Mouse (Mus musculus) forebrain, embryonic 11.5 days (tissue): Measurements from ENCODE around the gene Cib2. TPM values are rescaled to one million over a fixed set of nuclear protein-coding genes. Genes with fewer than 3 reads are reported as not detected.
"Not testable (repeated sequence)": the region's sequence is repeated elsewhere in the genome, so short reads cannot be mapped to it uniquely, and the experiment has no call there.

ENCODE experiments used
- ATAC-seq: fragments of 200-750 bp; cut with Nextera tagmentation; replicated peaks from 2 replicates; pipeline ENCODE4 v1.8.0; 2017; ENCODE audit warnings: moderate TSS enrichment; ENCODE audit not compliant: low FRiP score
- DNase-seq: peaks from one replicate; pipeline ENCODE4 v3.0.0-alpha.2; 2017; ENCODE audit warnings: low spot score
- H3K27ac ChIP-seq: fragments of 300-500 bp; sonication (generic); 2 replicates; pipeline ENCODE4 v1.5.1; 2014; ENCODE audit warnings: low read depth, low read length
- H3K27me3 ChIP-seq: fragments of 300-500 bp; sonication (generic); 2 replicates; pipeline ENCODE4 v1.6.1; 2014; ENCODE audit warnings: mild to moderate bottlenecking, low read length, mixed read lengths; ENCODE audit not compliant: control insufficient read depth, insufficient read depth
- H3K36me3 ChIP-seq: fragments of 300-500 bp; sonication (generic); 2 replicates; pipeline ENCODE4 v1.6.1; 2014; ENCODE audit warnings: mild to moderate bottlenecking, low read length, moderate library complexity, mixed read lengths; ENCODE audit not compliant: control insufficient read depth, insufficient read depth
- H3K4me1 ChIP-seq: fragments of 300-500 bp; sonication (generic); replicated peaks from 2 replicates; pipeline ENCODE4 v1.6.1; 2014; ENCODE audit warnings: low read length, mixed read lengths; ENCODE audit not compliant: control insufficient read depth, insufficient read depth
- H3K4me2 ChIP-seq: fragments of 300-500 bp; sonication (generic); 2 replicates; pipeline ENCODE4 v1.6.1; 2014; ENCODE audit warnings: low read depth, mild to moderate bottlenecking, low read length, moderate library complexity, mixed read lengths; ENCODE audit not compliant: severe bottlenecking
- H3K4me3 ChIP-seq: fragments of 300-500 bp; sonication (generic); 2 replicates; pipeline ENCODE4 v1.5.1; 2014; ENCODE audit warnings: low read depth, low read length
- H3K9ac ChIP-seq: fragments of 300-500 bp; sonication (generic); 2 replicates; pipeline ENCODE4 v1.6.1; 2014; ENCODE audit warnings: low read length
- H3K9me3 ChIP-seq: fragments of 300-500 bp; sonication (generic); 2 replicates; pipeline ENCODE4 v1.6.1; 2016; ENCODE audit warnings: low read length, mixed read lengths; ENCODE audit not compliant: control insufficient read depth
- WGBS: fragments of 180-500 bp; shearing (Covaris S2); extraction: QIAGEN DNeasy Blood & Tissue Kit; methylation state at CpG from one replicate; pipeline ENCODE4 v1.1.7; 2014; 5-methylcytosine and 5-hydroxymethylcytosine counted together
- polyA plus RNA-seq: library from polyadenylated mRNA; unstranded; fragments of >200 nt; fragmentation: Nextera tagmentation; extraction: Ambion mirVana; gene quantifications from 2 replicates; pipeline ENCODE4 v1.2.1, GENCODE M21; 2014

Cib2 gene
- polyA plus RNA-seq, 1 experiment from 2014 or later, result 15.9 TPM

DNA sequence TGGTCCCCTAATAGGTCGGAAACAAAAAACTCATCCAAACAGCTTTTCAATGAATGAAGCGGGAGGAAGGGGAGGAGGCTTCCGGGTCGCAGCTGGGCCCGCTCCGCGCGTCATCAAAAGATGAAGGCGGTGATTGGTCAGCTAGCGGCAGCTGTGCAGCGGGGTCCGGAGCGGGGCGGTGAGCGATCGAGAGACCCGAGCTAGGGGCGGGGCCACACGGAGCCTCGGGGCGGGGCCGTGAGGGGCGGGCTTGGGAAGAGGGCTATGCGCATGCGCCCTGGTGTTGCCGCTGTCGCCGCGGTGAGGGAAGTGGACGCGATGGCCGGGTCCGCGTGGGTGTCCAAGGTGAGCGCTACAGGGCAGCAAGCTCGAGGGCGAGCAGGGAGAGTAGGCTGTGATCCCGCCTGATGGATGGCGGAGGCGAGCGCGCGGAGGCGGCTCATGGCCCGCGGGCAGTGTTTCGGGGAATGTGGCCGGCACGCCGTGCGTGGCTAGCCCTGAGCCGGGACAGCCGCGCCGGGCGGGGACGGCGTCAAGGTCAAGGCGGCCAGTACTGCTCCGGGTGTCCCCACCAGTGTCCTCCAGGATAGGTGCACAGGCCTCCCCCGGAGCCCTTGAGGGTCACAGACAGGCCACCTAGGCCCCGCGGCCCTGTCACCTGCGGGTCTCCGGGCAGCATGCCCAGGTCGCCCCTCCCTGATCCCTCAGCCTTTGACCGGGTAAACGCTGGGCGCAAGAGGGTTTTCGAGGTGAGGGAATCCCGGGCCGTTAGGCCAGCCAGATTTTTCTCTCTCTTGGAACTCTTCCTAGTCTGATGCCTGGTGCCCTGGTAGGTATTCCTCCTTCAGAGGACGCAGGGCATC, 26.4 kb upstream of the Cib2 start, which contains the start of gene Idh3a:
Idh3a (plus strand) TSS at position 136 of the 863 bp plus-strand sequence.
- Histone ChIP-seq H3K4me3 (peak within 1 kb of the TSS; percentile 69), H3K9ac (peak within 1 kb of the TSS; percentile 80), H3K27ac (no peak within 1 kb of the TSS), H3K27me3 (no peaks in the 10 kb centered on the region), H3K36me3 (no peaks in the 10 kb centered on the region), H3K9me3 (no peaks in the 10 kb centered on the region), H3K4me2 (peak within 1 kb of the TSS; percentile 90), H3K4me1 (peaks cover 8% of the 10 kb centered on the region)
- DNase-seq (peak; percentile 100), ATAC-seq (peak; percentile 99)
- WGBS, result under 1% methylated on average over 72 of the region's 73 CpGs

DNA sequence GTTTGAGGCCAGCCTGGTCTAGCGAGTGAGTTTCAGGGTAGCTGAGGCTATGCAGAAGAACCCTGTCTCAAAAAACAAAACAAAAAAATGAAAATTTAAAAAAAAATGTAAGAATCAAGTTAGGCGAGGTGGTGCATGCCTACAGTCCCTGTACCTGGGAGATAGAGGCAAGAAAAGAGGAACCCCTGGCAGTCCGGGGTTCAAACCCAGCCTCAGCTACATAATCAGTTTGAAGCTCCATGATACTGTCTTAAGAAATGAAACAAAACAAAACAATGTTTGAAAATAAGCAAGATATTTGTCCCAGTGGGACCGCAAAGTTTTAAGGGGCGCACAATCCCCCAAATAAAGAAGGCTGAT, 25.8 kb upstream of the Cib2 start:
- no peaks in the 10 kb centered on the region for H3K36me3 ChIP-seq

GRCm38 (mm10) chr9:54584127-54584526, 24.1 kb upstream of the Cib2 start:
- not testable (repeated sequence) for H3K36me3 ChIP-seq, DNase-seq, H3K9me3 ChIP-seq, H3K9ac ChIP-seq, H3K27me3 ChIP-seq, H3K4me3 ChIP-seq, H3K4me1 ChIP-seq, ATAC-seq, H3K4me2 ChIP-seq, H3K27ac ChIP-seq
- WGBS, result 86% methylated on average over 2 of the region's 2 CpGs

More for the DNA sequence above, 25.8 kb upstream of the Cib2 start:
- no peaks in the 10 kb centered on the region for H3K27me3 ChIP-seq
- DNase-seq, result no peak
- peak overlapping the region; percentile 90 for H3K4me2 ChIP-seq
- H3K4me3 ChIP-seq, result peak overlapping the region; percentile 69; the same call in 1 of the 2 replicates
- peak; percentile 40; the same call in 1 of the 2 replicates for ATAC-seq
- no peaks in the 10 kb centered on the region for H3K9me3 ChIP-seq
- 28% methylated on average over 5 of the region's 5 CpGs for WGBS
- peak overlapping the region; percentile 45 for H3K9ac ChIP-seq
- peaks cover 8% of the 10 kb centered on the region for H3K4me1 ChIP-seq
- no peak overlapping the region for H3K27ac ChIP-seq

GRCm38 (mm10) chr9:54583712-54584111, 23.7 kb upstream of the Cib2 start:
- DNase-seq (no peak), ATAC-seq (no peak)
- Histone ChIP-seq H3K4me1 (peaks cover 8% of the 10 kb centered on the region), H3K36me3 (no peaks in the 10 kb centered on the region), H3K9ac (no peak overlapping the region), H3K27ac (no peak overlapping the region), H3K9me3 (no peaks in the 10 kb centered on the region), H3K27me3 (no peaks in the 10 kb centered on the region), H3K4me3 (no peak overlapping the region), H3K4me2 (no peak overlapping the region)
- WGBS, result 75% methylated on average over 1 of the region's 1 CpGs

DNA sequence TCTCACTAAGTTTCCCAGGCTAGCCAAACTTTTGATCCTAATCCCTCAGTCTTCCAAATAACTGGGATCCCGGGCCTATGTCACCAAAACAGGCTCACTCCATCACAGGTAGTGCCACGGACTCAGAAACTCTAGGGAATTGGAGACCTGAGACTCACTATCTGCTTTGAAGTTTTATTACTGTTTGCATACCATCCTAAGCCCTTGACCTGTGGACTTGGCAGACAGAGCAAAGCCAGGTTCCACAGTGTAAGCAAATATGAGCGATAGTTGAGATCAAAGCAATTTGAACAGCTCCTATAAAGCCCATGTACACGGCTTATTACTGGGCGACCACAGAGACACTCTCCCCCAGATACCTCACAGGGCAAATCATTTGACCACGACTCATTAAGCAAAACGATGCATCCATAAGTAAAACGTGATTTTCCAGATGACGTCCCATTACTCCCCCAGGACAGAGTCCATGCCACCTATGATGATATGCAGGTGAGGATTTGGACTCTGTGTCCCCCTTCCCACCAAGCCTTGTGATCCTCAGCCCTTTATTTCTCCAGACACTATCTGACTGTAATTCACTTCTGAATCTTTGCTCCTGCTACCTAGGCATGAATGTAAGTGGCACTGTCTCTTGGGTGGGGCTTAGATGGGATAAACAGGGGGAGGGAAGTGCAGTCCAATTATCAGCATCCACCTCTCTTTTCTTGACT, 11.3 kb upstream of the Cib2 start:
- WGBS, result 85% methylated on average over 9 of the region's 9 CpGs
- DNase-seq (no peak), ATAC-seq (no peak)
- Histone ChIP-seq H3K4me1 (no peaks in the 10 kb centered on the region), H3K27me3 (no peaks in the 10 kb centered on the region), H3K4me3 (no peak overlapping the region), H3K9ac (no peak overlapping the region), H3K4me2 (no peak overlapping the region), H3K36me3 (no peaks in the 10 kb centered on the region), H3K27ac (no peak overlapping the region), H3K9me3 (no peaks in the 10 kb centered on the region)

DNA sequence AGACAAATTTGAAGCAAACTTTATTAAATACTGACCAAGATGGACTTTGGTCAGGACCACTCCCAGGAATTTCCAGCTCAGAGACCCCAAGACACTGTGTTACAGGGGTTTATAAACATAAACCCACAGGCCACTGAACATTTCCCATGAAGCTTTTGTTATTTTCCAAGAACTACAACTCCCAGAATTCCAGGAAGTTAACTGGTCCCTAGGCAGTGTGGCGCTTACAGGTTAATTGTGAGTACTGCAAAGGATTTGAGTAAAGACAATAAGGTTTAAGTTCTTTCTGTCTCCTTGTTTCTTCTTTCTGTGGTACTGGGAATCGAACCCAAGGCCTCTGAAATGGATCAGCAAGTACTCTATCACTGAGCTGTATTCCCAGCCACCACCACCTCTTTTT, 8.7 kb upstream of the Cib2 start:
- Histone ChIP-seq H3K9ac (no peak overlapping the region), H3K4me3 (no peak overlapping the region), H3K27ac (no peak overlapping the region), H3K4me2 (no peak overlapping the region), H3K27me3 (no peaks in the 10 kb centered on the region), H3K36me3 (no peaks in the 10 kb centered on the region), H3K4me1 (no peaks in the 10 kb centered on the region), H3K9me3 (no peaks in the 10 kb centered on the region)
- DNase-seq (no peak), ATAC-seq (no peak)
- WGBS, result 37% methylated on average over 2 of the region's 2 CpGs

GRCm38 (mm10) chr9:54566958-54567357, 6.9 kb upstream of the Cib2 start:
- Histone ChIP-seq H3K4me2 (no peak overlapping the region), H3K4me3 (no peak overlapping the region), H3K27me3 (no peaks in the 10 kb centered on the region), H3K9me3 (no peaks in the 10 kb centered on the region), H3K36me3 (no peaks in the 10 kb centered on the region), H3K9ac (no peak overlapping the region), H3K27ac (no peak overlapping the region), H3K4me1 (no peaks in the 10 kb centered on the region)
- 65% methylated on average over 4 of the region's 4 CpGs for WGBS
- no peak for ATAC-seq
- no peak for DNase-seq

GRCm38 (mm10) chr9:54560831-54561601, 998 bp upstream of the Cib2 start:
- no peaks in the 10 kb centered on the region for H3K36me3 ChIP-seq
- H3K4me3 ChIP-seq, result no peak overlapping the region
- 91% methylated on average over 8 of the region's 8 CpGs for WGBS
- ATAC-seq, result peak; percentile 19; the same call in 1 of the 2 replicates
- no peak overlapping the region for H3K27ac ChIP-seq
- H3K9me3 ChIP-seq, result no peaks in the 10 kb centered on the region
- H3K4me1 ChIP-seq, result 0 out of 2 replicates have a peak, but pooled peaks cover 3% of the 10 kb centered on the region
- DNase-seq, result no peak
- no peak overlapping the region for H3K4me2 ChIP-seq
- H3K9ac ChIP-seq, result no peak overlapping the region
- no peaks in the 10 kb centered on the region for H3K27me3 ChIP-seq
